Mouse (Mus musculus) spleen, adult 18-20 months (tissue): ENCODE measurements at regions not wholly inside any gene's neighbourhood (a gene's known extent, or its start where the extent isn't known, plus 50 kb on each side); places are given as distances from the start of the nearest gene placed in this dataset.
"Not testable (repeated sequence)": the region's sequence is repeated elsewhere in the genome, so short reads cannot be mapped to it uniquely, and the experiment has no call there.

Experiments
- DNase-seq, 2 experiments: peaks; one replicate each; pipeline ENCODE4 v3.0.0; 2022; ENCODE audit warnings: mixed read lengths in 2 of 2

DNA sequence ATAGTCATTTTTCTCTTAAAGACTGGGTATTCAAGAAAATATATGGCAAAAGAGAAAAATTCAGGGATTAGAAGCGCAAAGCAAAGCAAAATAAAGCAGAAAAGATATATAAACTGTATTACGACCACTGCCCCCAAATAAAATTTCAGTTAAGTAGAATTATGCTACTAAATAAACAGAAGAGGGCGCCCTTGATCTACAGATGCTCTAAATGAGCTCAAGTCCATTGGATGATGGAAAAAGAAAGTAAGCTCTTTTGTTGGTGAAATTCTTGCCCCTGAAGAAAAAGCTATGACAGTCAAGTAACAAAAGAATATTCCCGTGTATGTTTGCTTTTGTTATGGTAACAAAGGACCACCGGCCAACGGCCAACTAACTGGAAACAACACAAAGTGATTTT, 165.5 kb upstream of the Stk26 start:
- DNase-seq = no peak

DNA sequence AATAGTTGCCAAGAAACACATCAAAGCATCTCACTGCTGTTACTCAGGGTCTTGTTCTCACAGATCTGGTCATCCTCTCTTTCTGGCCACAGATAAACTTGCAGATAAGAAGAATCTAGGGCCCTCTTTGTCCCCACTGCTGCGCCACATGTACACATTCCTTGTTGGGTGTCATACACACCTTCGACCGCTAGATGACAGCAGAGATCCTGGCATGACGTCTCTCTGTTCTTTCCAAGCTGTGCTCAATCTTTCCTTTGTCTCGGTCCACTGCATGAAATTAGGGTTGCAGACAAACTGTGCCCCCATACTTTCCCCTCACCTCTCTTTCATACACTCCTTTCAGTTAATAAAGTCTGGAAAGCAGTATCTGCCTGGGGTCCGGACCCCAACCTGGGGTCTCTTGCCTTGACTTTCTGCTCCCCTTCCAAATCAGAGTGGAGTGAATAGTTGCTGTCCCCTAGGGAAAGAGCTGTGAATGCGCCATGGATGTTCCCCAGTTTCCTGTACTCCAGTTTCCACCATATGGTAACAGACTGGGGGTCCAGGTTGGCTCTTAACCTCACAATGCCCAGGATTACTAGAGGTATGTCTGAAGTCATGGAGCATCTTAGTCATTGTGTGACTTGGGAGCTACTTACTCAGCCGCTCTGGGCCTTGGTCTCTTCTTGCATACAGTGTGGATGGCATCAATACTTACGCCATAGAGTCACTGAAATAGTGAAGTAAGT, 182.8 kb upstream of the Stk26 start:
- peak; percentile 9 to 36 for DNase-seq

DNA sequence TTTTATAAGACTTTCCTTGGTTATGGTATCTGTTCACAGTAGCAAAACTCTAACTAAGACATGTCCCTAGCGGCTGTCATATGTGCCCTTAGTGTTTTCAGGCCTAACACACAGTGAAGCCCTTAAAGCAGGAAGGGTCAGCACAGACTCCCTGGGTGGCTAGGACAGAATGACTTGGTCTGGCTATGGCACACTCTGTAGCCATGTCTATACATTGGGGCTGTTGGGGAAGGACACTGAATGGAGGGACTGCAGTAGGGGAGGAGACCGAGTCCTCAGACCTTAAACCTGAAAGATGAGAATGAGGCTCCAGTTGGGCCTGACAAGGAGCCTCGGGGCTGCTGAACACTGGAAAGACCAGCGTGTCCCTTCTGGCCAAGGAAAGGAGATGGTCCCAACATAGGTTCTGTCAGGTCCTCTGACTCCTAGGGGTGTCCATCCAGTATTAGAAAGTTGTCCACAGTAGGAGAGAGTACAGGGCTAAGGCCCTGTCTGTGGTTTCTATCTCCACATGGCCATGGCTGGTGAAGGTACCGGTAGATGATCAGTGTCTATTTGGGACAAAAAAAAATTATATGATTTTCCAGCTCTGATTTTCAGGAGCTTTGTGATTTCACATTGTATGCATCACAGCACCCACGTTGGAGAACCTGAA, 183.5 kb upstream of the Stk26 start:
- no peak for DNase-seq

DNA sequence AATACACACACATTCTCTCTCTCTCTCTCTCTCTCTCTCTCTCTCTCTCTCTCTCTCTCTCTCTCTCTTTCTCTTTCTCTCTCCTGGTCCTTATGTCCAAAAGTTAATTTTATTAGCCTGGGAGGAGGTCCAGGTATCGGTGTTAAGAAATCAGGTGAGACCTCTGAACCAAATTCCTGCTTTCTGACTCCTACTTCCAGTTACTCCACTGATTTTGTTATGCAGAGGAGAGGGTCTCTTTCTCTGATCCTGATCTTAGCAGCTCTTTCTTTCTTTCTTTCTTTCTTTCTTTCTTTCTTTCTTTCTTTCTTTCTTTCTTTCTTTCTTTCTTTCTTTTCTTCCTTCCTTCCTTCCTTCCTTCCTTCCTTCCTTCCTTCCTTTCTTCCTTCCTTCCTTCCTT, 185.5 kb upstream of the Stk26 start:
- not testable (repeated sequence) for DNase-seq

DNA sequence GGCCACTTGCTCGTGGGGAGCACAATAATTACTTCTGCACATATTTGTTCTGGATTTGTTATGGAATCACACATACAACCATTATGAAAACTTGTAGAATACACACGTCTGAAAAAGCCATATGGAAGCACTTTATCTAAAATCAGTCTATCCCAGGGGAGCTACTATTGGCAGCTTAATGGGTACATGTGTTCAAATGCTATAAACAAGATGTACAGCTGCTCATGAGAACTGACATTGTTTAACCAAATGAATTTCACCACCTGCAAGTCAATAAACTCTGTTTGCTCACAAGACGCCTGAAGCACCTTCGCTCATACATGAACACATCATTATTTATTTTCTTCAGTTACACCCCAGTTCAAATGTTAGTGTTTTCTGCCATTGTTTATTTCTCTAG, 199.5 kb upstream of the Stk26 start:
- DNase-seq = no peak

DNA sequence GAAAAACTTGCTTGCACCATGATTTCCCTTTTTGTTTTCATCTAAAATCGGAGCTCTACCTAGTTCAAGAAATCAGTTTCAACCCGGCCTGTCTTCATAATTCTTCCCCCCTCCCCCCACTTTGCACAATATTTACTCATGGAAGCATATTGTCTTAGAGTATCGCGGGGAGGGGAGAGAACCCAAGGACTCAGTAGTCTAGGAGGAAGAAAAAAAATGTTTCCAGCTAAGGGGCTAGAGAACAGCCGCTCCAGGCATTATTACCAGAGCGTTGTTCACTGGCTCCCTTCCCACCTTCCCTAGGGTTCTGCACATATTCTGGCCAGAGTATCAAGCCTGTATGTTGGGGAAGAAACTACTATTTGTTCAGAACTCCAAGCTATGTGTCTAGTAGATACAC, 205.2 kb upstream of the Stk26 start:
- no peak for DNase-seq

DNA sequence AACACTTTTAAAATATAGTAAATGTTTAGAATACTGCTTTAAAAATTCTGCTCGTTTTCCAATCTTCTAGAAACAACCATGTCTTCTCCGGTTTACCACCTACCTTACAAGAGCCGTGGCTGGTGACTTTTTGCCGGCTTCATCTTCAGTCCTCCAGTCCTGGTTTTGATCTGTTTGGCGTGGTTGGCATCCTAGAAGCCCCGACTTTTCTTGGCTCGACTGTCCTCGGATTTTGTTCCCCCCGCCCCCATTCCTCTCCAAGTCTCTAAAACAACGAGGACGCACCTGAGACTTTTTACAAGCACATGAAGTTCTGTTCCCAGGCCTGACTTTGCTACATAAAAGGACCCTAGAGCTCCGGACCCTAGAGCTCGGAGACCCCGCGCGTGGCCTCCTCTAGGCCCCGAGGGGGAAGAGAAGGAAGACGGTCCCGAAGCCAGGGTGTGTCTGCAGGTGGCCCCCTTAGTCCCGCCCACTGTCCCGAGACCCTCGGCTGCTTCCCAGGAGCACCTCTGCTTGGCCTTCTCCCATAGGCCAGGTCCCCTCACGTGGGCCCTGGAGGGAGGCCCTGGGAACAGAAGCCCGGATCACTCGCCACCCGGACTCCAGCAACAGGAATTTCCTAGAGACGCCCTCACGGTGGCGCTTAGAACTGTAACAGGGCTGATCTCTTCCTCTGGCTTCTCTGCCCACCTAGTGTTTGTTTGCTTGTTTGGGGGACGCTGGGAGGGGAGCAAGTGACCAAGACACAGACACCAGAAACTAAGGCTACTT, 205.8 kb upstream of the Stk26 start:
- DNase-seq = peak; percentile 22 to 43

DNA sequence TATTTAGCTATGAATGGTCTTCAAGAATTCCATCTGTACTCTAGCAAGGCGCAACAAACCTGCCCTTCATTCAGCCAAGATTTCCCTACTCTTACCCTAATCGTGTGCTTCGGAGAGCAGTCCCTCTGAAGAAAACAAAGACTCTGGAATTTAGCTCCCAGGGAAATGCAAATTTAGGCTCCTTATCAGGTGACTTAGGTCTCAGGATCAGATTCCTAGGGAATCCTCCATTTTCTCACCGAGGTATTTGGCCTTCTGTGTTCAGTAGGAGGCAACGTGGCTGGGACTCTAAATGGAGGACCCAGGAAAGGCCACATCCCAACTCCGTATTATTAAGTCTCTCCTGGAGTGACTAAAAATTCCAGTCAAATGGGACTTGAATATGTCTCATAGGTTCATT, 204.2 kb upstream of the Olfr1324 start:
- DNase-seq = no peak

DNA sequence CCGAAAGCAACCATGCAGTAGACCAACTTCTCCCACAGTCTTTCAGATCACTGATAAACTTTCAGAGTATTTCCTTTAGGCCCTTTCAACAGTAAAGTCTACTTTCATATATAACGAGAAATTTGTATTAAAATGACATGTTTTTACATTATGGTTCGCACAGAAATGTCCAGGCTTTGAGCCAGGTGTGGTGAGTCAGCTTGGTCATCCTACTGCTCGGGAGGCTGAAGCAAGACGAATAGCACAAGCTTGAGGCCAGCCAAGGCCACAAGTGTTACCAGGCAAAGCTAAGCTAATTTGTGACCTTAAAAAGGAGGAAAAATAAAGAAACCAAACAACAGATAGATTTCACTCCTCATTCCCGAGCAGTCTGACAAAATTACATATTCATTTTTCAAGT, 197.0 kb upstream of the Olfr1324 start:
- no peak for DNase-seq

DNA sequence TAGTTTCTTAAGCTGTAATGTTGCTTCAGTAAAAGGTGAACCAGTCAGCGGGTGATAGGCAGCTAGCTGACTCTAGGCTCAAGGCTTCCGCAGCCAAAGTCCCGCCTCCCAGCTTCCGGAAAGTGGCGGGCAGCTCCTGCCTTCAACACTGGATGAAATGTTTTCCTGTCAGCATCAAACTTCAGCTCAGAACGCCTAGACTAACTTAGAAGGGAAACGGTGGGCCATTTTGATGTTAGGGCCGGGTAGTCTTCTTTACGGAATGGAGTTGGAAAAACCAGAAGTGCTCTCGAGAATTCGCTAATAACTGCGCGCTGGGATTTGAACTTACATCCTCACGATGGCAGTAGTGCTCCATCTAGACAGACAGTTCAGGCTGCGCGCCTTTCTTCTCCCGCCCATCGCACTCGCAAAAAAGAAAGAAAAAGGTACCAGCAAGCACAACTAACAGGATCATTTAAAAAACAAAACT, 194.7 kb upstream of the Olfr1324 start:
- peak in 1 of 2 experiments; percentile 61 for DNase-seq

DNA sequence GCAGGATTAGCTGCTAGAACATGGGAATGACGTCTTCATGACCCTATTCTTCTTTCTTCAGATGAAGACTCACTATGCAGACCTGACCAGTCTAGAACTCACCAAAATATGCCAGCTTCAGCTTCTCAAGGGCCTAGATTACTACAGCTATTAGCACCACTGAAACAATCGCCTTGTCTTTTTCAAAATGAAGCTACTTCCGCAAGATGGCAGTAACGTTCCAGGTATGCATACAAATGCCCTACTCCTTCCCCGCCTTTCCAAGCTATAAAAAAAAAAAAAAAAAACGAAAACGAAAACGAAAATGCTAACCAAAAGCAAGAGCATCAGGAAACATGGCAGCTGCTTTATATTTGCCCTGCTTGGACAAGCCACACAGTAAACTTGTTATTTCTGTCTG, 192.6 kb upstream of the Olfr1324 start:
- no peak for DNase-seq

DNA sequence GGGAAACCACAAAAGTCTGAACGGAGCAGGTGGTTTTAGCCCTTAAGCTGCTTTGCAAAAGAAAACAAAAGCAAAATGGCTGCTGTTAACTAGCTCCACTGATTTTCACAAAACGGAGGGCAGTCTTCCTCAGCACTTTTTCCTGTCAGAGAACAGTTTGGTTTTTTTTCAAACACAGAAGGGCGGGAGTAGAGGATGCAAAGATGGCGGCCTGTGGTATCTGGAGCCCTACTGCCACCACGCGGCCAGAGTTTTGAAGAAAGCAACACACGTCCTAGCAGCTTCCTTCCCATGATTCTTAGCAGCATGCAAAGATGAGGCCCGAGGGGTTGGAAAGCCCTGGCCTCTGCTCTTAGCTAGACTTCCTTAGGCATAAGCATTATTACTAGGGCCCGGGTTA, 191.6 kb upstream of the Olfr1324 start:
- peak in 1 of 2 experiments; percentile 77 for DNase-seq

DNA sequence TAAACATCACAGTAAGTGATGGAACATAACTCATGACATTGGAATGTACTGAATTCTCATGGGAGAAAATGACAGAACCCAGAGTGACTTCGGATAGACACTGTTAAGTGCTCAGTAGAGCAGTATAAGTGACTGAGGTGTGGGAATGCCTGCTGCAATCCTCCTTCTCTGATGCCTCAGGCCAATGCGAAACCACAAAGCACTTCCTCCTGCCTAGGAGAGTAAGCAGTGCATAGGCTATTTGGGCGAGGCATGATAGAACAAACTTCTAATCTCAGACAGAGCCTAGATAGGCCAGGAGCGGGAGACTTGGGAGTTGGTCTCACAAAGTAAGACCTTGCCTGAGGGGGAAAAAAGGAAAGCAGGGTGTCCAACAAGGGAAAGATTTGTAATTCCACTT, 190.6 kb upstream of the Olfr1324 start:
- no peak for DNase-seq

DNA sequence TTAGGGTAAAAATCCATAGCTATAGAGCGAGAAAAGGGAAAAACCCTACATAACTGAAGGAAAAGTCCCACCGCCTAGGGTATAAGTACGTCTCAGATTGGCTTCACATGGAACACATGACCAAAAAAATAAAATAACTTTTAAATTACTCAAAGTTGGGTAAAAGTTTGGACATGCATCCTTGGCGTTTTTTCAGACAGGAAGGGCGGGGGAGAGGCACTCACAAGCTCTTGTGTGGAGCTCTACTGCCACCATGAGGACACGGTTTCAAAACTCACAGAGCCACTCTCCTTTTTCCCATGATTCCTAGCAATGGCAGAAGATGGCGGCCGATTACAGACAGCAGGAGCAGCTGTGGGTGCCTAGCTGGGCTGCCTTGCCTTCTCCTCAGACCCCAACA, 188.6 kb upstream of the Olfr1324 start:
- peak in 1 of 2 experiments; percentile 87 for DNase-seq

DNA sequence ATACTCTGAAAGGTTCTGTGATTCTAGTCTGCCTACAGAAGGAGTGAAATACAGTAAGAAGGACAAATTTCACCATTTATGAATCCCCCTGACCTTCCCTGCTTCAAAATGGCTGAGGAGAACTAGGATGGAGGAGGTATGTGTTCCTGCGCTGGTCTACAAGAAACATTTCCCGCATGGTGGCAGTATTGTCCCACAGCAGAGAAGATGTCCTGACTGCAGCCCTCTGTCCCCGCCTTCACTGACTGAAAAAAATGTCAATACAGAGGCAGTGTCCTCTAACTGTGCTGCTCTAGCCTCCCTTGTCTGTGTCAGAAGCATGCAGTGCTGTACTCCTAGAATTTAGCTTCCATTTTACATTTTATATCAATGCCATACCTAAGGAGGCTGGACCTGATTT, 186.6 kb upstream of the Olfr1324 start:
- DNase-seq = peak in 1 of 2 experiments; percentile 69

DNA sequence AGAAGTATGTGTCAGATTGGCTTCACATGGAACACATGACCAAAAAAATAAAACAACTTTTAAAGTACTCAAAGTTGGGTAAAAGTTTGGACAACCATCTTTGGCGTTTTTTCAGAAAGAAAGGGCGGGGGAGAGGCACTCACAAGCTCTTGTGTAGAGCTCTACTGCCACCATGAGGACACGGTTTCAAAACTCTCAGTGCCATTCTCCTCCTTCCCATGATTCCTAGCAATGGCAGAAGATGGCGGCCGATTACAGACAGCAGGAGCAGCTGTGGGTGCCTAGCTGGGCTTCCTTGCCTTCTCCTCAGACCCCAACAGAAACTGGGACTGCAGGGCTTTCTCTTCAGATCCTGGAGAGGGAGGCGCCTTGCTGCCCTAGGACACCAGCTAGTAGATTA, 186.1 kb upstream of the Olfr1324 start:
- DNase-seq = peak in 1 of 2 experiments; percentile 61

DNA sequence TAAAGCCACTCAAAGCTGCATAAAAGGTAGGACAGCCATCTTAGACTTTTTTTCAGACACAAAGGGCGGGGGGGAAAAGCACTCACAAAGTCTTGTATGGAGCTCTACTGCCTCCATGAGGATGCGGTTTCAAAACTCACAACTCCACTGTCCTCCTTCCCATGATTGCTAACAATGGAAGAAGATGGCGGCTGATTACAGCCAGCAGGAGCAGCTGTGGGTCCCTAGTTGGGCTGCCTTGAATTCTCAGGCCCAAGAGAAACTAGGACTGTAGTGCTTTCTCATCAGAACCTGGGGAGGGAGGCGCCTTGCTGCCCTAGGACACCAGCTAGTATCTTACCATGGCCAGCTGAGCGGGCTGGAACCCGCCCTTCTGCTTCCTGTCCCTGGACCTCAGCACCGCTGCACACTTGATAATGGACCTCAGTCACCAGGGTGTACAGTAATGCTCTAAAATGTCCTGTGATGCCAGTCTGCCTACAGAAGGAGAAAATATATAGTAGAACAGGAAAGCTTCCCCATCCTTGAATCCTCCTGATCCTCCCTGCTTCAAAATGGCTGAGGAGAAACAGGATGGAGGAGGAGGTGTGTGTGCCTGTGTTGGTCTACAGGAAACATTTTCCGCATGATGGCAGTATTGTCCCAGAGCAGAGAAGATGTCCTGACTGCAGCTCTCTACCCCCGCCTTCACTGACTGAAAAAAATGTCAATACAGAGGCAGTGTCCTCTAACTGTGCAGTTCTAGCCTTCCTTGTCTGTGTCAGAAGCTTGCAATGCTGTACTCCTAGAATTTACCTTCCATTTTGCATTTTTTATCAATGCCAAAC, 183.7 kb upstream of the Olfr1324 start:
- peak in 1 of 2 experiments; percentile 53 for DNase-seq

DNA sequence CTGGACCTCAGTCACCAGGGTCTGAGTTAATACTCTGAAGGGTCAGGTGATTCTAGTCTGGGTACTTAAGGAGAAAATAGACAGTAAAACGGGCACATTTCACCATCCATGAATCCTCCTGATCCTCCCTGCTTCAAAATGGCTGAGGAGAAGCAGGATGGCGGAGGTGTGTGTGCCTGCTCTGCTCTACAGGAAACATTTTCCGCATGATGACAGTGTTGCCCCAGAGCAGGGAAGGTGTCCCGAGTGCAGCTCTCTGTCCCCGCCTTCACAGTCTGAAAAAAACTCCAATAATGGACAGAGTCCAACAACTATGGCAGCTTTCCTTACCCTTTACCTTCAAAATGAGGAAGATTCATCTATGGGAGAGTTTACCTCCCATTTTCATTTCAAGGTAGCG, 179.8 kb upstream of the Olfr1324 start:
- DNase-seq = not testable (repeated sequence)

DNA sequence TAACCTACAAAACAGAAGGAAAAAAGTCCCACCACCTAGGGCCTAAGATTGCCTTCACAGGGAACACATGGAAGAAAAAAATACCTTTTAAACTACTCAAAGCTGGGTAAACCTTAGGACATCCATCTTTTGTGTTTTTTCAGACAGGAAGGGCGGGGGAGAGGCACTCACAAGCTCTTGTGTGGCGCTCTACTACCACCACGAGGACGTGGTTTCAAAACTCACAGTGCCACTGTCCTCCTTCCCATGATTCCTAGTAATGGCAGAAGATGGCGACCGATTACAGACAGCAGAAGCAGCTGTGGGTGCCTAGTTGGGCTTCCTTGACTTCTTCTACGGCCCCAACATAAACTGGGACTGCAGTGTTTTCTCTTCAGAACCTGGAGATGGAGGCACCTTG, 179.3 kb upstream of the Olfr1324 start:
- peak in 1 of 2 experiments; percentile 73 for DNase-seq

DNA sequence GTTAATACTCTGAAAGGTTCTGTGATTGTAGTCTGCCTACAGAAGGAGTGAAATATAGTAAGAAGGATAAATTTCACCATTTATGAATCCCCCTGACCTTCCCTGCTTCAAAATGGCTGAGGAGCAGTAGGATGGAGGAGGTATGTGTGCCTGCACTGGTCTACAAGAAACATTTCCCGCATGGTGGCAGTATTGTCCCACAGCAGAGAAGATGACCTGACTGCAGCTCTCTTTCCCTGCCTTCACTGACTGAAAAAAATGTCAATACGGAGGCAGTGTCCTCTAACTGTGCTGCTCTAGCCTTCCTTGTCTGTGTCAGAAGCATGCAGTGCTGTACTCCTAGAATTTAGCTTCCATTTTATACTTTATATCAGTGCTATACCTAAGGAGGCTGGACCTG, 177.2 kb upstream of the Olfr1324 start:
- DNase-seq = peak in 1 of 2 experiments; percentile 65

DNA sequence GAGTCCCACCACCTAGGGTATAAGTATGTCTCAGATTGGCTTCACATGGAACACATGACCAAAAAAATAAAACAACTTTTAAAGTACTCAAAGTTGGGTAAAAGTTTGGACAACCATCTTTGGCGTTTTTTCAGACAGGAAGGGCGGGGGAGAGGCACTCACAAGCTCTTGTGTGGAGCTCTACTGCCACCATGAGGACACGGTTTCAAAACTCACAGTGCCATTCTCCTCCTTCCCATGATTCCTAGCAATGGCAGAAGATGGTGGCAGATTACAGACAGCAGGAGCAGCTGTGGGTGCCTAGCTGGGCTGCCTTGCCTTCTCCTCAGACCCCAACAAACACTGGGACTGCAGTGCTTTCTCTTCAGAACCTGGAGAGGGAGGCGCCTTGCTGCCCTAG, 176.7 kb upstream of the Olfr1324 start:
- DNase-seq = peak in 1 of 2 experiments; percentile 76

DNA sequence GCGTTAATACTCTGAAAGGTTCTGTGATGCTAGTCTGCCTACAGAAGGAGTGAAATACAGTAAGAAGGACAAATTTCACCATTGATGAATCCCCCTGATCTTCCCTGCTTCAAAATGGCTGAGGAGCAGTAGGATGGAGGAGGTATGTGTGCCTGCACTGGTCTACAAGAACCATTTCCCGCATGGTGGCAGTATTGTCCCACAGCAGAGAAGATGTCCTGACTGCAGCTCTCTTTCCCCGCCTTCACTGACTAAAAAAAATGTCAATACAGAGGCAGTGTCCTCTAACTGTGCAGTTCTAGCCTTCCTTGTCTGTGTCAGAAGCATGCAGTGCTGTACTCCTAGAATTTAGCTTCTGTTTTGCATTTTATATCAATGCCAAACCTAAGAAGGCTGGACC, 174.6 kb upstream of the Olfr1324 start:
- peak in 1 of 2 experiments; percentile 76 for DNase-seq

DNA sequence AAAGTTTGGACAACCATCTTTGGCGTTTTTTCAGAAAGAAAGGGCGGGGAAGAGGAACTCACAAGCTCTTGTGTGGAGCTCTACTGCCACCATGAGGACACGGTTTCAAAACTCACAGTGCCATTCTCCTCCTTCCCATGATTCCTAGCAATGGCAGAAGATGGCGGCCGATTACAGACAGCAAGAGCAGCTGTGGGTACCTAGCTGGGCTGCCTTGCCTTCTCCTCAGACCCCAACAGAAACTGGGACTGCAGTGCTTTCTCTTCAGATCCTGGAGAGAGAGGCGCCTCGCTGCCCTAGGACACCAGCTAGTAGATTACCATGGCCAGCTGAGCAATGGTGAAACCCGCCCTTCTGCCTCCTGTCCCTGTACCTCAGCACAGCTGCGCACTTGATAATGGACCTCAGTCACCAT, 174.2 kb upstream of the Olfr1324 start:
- peak in 1 of 2 experiments; percentile 57 for DNase-seq
